Mouse (Mus musculus) liver, embryonic 16.5 days (tissue): ENCODE results near the gene Galnt10. TPM values are rescaled to one million over a fixed set of nuclear protein-coding genes. Genes with fewer than 3 reads are reported as not detected.

ENCODE experiments used
- ATAC-seq: fragments of 200-750 bp; cut with Nextera tagmentation; 2 replicates; pipeline ENCODE4 v1.8.0; 2017; ENCODE audit warnings: low read depth, mild to moderate bottlenecking, moderate number of reproducible peaks, moderate library complexity
- H3K27ac ChIP-seq: fragments of 300-500 bp; sonication (generic); 2 replicates; pipeline ENCODE4 v1.5.1; 2014; ENCODE audit warnings: mild to moderate bottlenecking, low read length
- H3K27me3 ChIP-seq: fragments of 300-500 bp; sonication (generic); 2 replicates; pipeline ENCODE4 v1.6.1; 2014; ENCODE audit warnings: low read depth, low read length, mixed read lengths; ENCODE audit not compliant: control insufficient read depth, insufficient read depth
- H3K36me3 ChIP-seq: fragments of 300-500 bp; sonication (generic); 2 replicates; pipeline ENCODE4 v1.6.1; 2014; ENCODE audit warnings: mild to moderate bottlenecking; ENCODE audit not compliant: control insufficient read depth, insufficient read depth
- H3K4me1 ChIP-seq: fragments of 300-500 bp; sonication (generic); 2 replicates; pipeline ENCODE4 v1.6.1; 2014; ENCODE audit warnings: low read depth, low read length, mixed read lengths; ENCODE audit not compliant: control insufficient read depth
- H3K4me2 ChIP-seq: fragments of 300-500 bp; sonication (generic); 2 replicates; pipeline ENCODE4 v1.6.1; 2014; ENCODE audit warnings: low read depth, low read length, mixed read lengths
- H3K4me3 ChIP-seq: fragments of 300-500 bp; sonication (generic); 2 replicates; pipeline ENCODE4 v1.5.1; 2014; ENCODE audit warnings: low read depth, mild to moderate bottlenecking, low read length
- H3K9ac ChIP-seq: fragments of 300-500 bp; sonication (generic); 2 replicates; pipeline ENCODE4 v1.6.1; 2014; ENCODE audit warnings: low read depth, low read length
- H3K9me3 ChIP-seq: fragments of 300-500 bp; sonication (generic); replicated peaks from 2 replicates; pipeline ENCODE4 v1.6.1; 2016; ENCODE audit warnings: low read length; ENCODE audit not compliant: control insufficient read depth
- WGBS: fragments of 180-500 bp; shearing (Covaris S2); extraction: QIAGEN DNeasy Blood & Tissue Kit; methylation state at CpG from one replicate; pipeline ENCODE4 v1.1.7; 2014; ENCODE audit not compliant: insufficient replicate concordance; 5-methylcytosine and 5-hydroxymethylcytosine counted together
- polyA plus RNA-seq: library from polyadenylated mRNA; unstranded; fragments of >200 nt; fragmentation: Nextera tagmentation; extraction: Ambion mirVana; gene quantifications from 2 replicates; pipeline ENCODE4 v1.2.1, GENCODE M21; 2015

The Galnt10 gene
- polyA plus RNA-seq, 1 experiment from 2014 or later: 26.3 TPM

DNA sequence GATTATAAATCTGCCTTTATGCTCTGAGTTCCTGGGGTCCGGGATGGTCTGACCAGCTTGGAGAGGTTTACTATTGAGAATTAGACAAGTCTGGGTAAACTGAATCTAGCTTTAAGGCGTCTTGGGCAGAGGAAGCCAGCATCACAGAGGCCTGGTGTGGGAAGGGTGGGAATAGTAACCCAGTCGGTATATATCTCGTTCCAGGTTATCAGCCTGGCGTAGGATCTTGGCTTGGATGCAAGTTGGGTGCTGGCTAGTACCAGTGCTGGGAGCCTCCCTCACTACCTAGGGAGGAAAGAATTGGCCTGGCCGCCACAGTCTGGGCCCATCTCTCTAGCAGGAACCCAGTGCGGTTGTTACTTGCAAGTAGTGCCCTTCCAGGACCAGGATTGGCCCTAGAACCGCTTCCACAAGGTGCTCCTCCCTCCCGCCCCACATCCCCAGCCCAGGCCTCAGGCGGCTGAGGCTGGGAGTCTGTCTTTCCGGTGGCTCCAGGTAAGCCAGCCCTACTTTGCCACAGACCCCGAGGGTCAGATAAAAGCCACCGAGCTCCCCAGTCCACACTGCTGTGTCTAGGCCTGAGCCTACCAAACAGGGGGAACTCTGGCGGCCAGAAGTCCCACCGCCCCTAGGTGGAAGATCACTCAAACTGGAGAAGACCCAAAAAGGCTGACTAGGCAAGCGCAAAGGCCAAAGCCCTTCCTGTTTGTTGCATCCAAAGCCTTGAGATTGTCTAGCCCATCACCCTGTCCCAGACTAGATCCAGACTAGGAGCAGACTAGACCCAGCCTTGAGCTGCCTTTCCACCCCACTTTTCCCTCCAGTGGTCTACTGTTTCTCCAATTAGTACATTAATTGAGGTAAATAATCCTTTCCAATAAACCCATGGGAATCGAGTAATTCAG is 184.9 kb downstream of the Galnt10 start:
- Histone ChIP-seq H3K9ac (no peak overlapping the region), H3K9me3 (no peaks in the 10 kb centered on the region), H3K27ac (no peak overlapping the region), H3K36me3 (no peaks in the 10 kb centered on the region), H3K4me1 (no peaks in the 10 kb centered on the region; the same call in 1 of the 2 replicates), H3K27me3 (peaks cover 93% of the 10 kb centered on the region), H3K4me2 (no peak overlapping the region), H3K4me3 (no peak overlapping the region)
- no peak for ATAC-seq
- 21% methylated on average over 17 of the region's 17 CpGs for WGBS

- Histone ChIP-seq H3K4me2 (no peak overlapping the region), H3K9ac (no peak overlapping the region), H3K36me3 (no peaks in the 10 kb centered on the region), H3K9me3 (no peaks in the 10 kb centered on the region), H3K27me3 (peaks cover 98% of the 10 kb centered on the region), H3K27ac (no peak overlapping the region), H3K4me1 (no peaks in the 10 kb centered on the region; the same call in 1 of the 2 replicates), H3K4me3 (no peak overlapping the region)
- ATAC-seq: no peak
- 4% methylated on average over 31 of the region's 31 CpGs for WGBS
Observed at GRCm38 (mm10) chr11:57831281-57831781, 186.1 kb downstream of the Galnt10 start.

DNA sequence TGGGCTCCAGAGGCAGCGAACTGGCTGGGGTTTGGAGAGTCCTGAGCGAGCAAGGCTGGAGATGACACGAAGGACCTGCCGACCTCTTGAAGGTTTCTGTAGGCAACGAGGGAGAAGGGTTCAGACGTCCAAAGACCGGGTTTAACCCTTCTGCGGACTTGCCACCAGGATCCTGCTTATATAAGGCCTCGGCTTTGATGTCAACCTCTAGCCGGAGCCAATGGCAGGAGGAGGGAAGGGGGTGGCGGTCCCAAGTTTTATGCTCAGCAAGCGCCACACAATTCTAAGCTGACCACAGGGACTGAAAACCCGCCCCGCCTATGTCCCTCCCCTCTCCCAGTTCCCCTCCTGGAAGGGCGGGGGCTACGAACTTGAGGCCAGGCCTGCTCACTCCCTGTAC is 186.6 kb downstream of the Galnt10 start:
- no peak overlapping the region for H3K4me3 ChIP-seq
- no peak overlapping the region for H3K4me2 ChIP-seq
- no peak overlapping the region for H3K9ac ChIP-seq
- no peaks in the 10 kb centered on the region for H3K36me3 ChIP-seq
- 9% methylated on average over 16 of the region's 16 CpGs for WGBS
- H3K27ac ChIP-seq: no peak overlapping the region
- no peaks in the 10 kb centered on the region for H3K9me3 ChIP-seq
- H3K27me3 ChIP-seq: peaks cover 98% of the 10 kb centered on the region
- no peak for ATAC-seq
- no peaks in the 10 kb centered on the region; the same call in 1 of the 2 replicates for H3K4me1 ChIP-seq

- H3K9ac ChIP-seq: no peak within 1 kb of the TSS
- no peak for ATAC-seq
- 9% methylated on average over 23 of the region's 23 CpGs for WGBS
- H3K36me3 ChIP-seq: no peaks in the 10 kb centered on the region
- H3K4me3 ChIP-seq: no peak within 1 kb of the TSS
- no peak within 1 kb of the TSS for H3K27ac ChIP-seq
- H3K9me3 ChIP-seq: no peaks in the 10 kb centered on the region
- H3K4me1 ChIP-seq: no peaks in the 10 kb centered on the region; the same call in 1 of the 2 replicates
- no peak within 1 kb of the TSS for H3K4me2 ChIP-seq
- H3K27me3 ChIP-seq: peaks cover 98% of the 10 kb centered on the region
Observed at GRCm38 (mm10) chr11:57832552-57833201, 187.4 kb downstream of the Galnt10 start, which contains the start of gene Hand1. Gene Hand1 (minus strand): TSS chr11:57832818.

DNA sequence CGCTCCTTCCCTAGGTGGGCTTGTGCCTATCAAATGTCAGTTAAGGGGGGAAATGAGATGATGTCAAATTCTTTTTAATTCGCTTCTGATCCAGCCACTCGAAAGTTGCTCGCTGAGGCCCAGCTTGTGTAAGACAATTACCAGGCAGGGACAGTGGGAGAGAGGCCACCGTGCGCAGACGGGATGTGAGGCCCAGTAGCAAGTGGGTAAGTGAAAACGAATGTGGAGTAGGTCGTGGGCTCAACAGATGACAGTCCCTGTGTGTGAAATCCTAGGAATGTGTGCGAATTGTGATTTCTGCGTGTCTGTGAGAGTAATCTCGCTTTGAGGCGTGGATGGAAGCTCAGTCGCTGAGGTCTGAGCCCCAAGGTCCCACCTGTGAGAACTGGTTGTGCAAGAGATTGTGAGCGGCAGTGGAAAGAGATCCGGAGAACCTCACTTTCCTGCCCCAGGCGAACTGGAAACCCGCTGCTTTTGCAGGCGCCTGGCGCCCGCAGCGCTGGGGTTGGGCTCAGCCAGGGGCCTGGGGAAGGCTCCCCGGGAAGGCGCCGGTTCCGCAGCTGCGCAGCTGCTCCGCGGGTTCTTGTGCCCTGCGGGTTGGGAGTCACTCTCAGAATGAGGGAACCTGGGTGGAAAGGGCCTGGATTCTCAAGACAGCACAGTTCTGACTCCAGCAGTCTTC is 188.2 kb downstream of the Galnt10 start:
- no peak for ATAC-seq
- WGBS: 3% methylated on average over 30 of the region's 30 CpGs
- Histone ChIP-seq H3K4me2 (no peak overlapping the region), H3K36me3 (no peaks in the 10 kb centered on the region), H3K4me3 (no peak overlapping the region), H3K9me3 (no peaks in the 10 kb centered on the region), H3K4me1 (no peaks in the 10 kb centered on the region), H3K27me3 (peaks cover 98% of the 10 kb centered on the region), H3K27ac (no peak overlapping the region), H3K9ac (no peak overlapping the region)

GRCm38 (mm10) chr11:57834031-57834430 is 188.8 kb downstream of the Galnt10 start:
- Histone ChIP-seq H3K36me3 (no peaks in the 10 kb centered on the region), H3K4me2 (no peak overlapping the region), H3K27ac (no peak overlapping the region), H3K9ac (no peak overlapping the region), H3K4me3 (no peak overlapping the region), H3K9me3 (no peaks in the 10 kb centered on the region), H3K4me1 (no peaks in the 10 kb centered on the region), H3K27me3 (peaks cover 97% of the 10 kb centered on the region)
- ATAC-seq: no peak
- WGBS: 13% methylated on average over 6 of the region's 6 CpGs

GRCm38 (mm10) chr11:57835331-57835730 is 190.1 kb downstream of the Galnt10 start:
- H3K4me2 ChIP-seq: no peak overlapping the region
- no peak for ATAC-seq
- 15% methylated on average over 2 of the region's 2 CpGs for WGBS

DNA sequence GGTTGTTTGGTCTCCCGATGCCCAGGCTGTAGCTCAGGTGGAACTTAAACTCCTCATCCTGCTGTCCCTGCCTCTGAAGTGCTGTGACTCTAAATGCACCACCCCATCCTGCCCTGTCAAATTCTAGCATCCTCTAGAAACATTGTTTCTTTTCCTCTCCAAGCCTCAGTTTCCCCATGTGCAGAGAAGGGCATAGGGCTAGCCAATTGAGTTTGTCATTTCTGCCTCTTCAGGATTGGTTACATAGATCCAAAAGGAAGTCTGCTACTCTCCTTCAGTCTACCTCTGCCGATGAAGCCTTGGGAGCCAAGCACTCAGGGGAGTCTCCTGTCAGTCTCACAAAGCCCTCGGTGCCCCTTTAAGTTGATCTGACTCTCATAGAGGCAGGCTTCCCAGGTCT is 190.7 kb downstream of the Galnt10 start:
- H3K27me3 ChIP-seq: peaks cover 92% of the 10 kb centered on the region
- no peak overlapping the region for H3K9ac ChIP-seq
- no peak overlapping the region for H3K4me2 ChIP-seq
- ATAC-seq: no peak
- H3K9me3 ChIP-seq: no peaks in the 10 kb centered on the region
- H3K36me3 ChIP-seq: no peaks in the 10 kb centered on the region
- WGBS: 16% methylated on average over 3 of the region's 3 CpGs
- H3K4me3 ChIP-seq: no peak overlapping the region
- no peak overlapping the region for H3K27ac ChIP-seq
- no peaks in the 10 kb centered on the region for H3K4me1 ChIP-seq

More at GRCm38 (mm10) chr11:57835331-57835730, 190.1 kb downstream of the Galnt10 start:
- no peaks in the 10 kb centered on the region for H3K9me3 ChIP-seq
- H3K27me3 ChIP-seq: peaks cover 92% of the 10 kb centered on the region
- no peak overlapping the region for H3K27ac ChIP-seq
- H3K36me3 ChIP-seq: no peaks in the 10 kb centered on the region
- no peak overlapping the region for H3K4me3 ChIP-seq
- H3K4me1 ChIP-seq: no peaks in the 10 kb centered on the region
- no peak overlapping the region for H3K9ac ChIP-seq
